Mouse (Mus musculus) cerebellum, adult 2 months (tissue): ENCODE measurements around the gene Chn1.

Experiments
- CTCF ChIP-seq: fragments of 200-500 bp; IDR thresholded peaks from 2 replicates; pipeline ENCODE4 v1.5.1; 2011; ENCODE audit warnings: low read depth, mild to moderate bottlenecking, control low read depth, low read length, moderate library complexity, borderline replicate concordance; ENCODE audit not compliant: insufficient read depth
- POLR2A ChIP-seq: fragments of 200-500 bp; IDR thresholded peaks from 2 replicates; pipeline ENCODE4 v1.6.1; 2011; ENCODE audit warnings: low read length, control low read depth, borderline replicate concordance; ENCODE audit not compliant: insufficient read depth

DNA sequence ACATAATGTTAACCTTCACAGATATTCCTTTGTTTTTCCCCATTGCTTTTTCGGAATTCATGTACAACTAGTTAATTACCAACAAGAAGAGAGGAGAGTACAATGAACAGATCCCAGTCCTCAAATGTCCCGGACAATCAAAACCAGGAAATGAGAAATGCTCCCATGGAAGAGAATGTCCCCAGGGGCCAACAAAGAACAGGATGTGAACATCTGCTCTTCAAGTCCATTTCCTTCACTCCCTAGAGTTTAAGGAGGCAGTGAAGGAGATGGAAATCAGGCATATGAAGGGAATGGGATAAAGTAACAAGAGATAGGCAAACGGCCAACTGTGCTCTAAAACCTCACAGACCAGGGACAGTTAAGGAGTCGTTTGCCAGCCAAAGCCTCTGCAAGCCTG lies 53.3 kb downstream of the Chn1 start:
- no peak for TF ChIP-seq CTCF
- TF ChIP-seq POLR2A = no peak
